Mouse (Mus musculus) forebrain, embryonic 11.5 days (tissue): ENCODE measurements around the gene Gpc2. TPM values are rescaled to one million over a fixed set of nuclear protein-coding genes. Genes with fewer than 3 reads are reported as not detected.

ENCODE experiments used
- polyA plus RNA-seq: library from polyadenylated mRNA; unstranded; fragments of >200 nt; fragmentation: Nextera tagmentation; extraction: Ambion mirVana; gene quantifications from 2 replicates; pipeline ENCODE4 v1.2.1, GENCODE M21; 2014

The Gpc2 gene
- polyA plus RNA-seq, 1 experiment from 2014 or later = 14.7 TPM

Other genes with a start within 250 kb of the Gpc2 start
- gene Smok3c, start 226.8 kb downstream of the Gpc2 start, polyA plus RNA-seq = not detected in 2 replicates
- gene Zkscan1, start 194.9 kb downstream of the Gpc2 start, polyA plus RNA-seq = 34.0 and 34.2 TPM in 2 replicates
- 106 and 112 TPM in 2 replicates for gene Zscan21, start 163.1 kb downstream of the Gpc2 start, polyA plus RNA-seq
- gene Zfp113, start 124.3 kb downstream of the Gpc2 start, polyA plus RNA-seq = 35.2 and 39.9 TPM in 2 replicates
- 248 and 275 TPM in 2 replicates for gene Cops6, start 118.9 kb downstream of the Gpc2 start, polyA plus RNA-seq
- gene Ap4m1, start 108.0 kb downstream of the Gpc2 start, polyA plus RNA-seq = 24.0 and 24.1 TPM in 2 replicates
- gene Mcm7, start 107.6 kb downstream of the Gpc2 start, polyA plus RNA-seq = 370 and 373 TPM in 2 replicates
- gene Taf6, start 92.6 kb downstream of the Gpc2 start, polyA plus RNA-seq = 150 and 155 TPM in 2 replicates
- 49.8 and 56.6 TPM in 2 replicates for gene Cnpy4, start 92.5 kb downstream of the Gpc2 start, polyA plus RNA-seq
- gene Mblac1, start 85.7 kb downstream of the Gpc2 start, polyA plus RNA-seq = 9.0 and 10.9 TPM in 2 replicates
- gene Nxpe5, start 54.1 kb downstream of the Gpc2 start, polyA plus RNA-seq = not detected in 2 replicates
- gene Lamtor4, start 24.5 kb downstream of the Gpc2 start, polyA plus RNA-seq = 38.6 and 39.9 TPM in 2 replicates
- gene BC037034, start 16.0 kb downstream of the Gpc2 start, polyA plus RNA-seq = 9.3 and 11.8 TPM in 2 replicates
- 1.7 and 4.6 TPM in 2 replicates for gene Gal3st4, start 7.2 kb downstream of the Gpc2 start, polyA plus RNA-seq
- 0.05 and 0.08 TPM in 2 replicates for gene Gm43720, start within 50 bp of the Gpc2 start, polyA plus RNA-seq
- 5.4 and 5.7 TPM in 2 replicates for gene Stag3, start 235 bp upstream of the Gpc2 start, polyA plus RNA-seq
- gene Pvrig, start 62.0 kb upstream of the Gpc2 start, polyA plus RNA-seq = not detected in 2 replicates
- 50.4 and 53.7 TPM in 2 replicates for gene Zfp157, start 161.5 kb upstream of the Gpc2 start, polyA plus RNA-seq